Mouse (Mus musculus) layer of hippocampus, adult 18-20 months (tissue): ENCODE measurements around the gene Klhl8. TPM values are rescaled to one million over a fixed set of nuclear protein-coding genes. Genes with fewer than 3 reads are reported as not detected.
A peak's percentile ranks its signal among the peaks of the same experiment; 100 is the strongest.

Experiments used
- DNase-seq, 2 experiments: peaks; one replicate each; pipeline ENCODE4 v3.0.0; 2022; ENCODE audit warnings: low spot score in 2 of 2
- total RNA-seq, 2 experiments: library from RNA; stranded (reverse); gene quantifications; 2 replicates each; pipeline ENCODE4 v1.2.3; 2021

The Klhl8 gene
- total RNA-seq, 2 experiments from 2014 or later, result 35.2 to 35.7 TPM

GRCm38 (mm10) chr5:103846609-103847008 lies 64.5 kb downstream of the Klhl8 start:
- DNase-seq, result no peak

- DNase-seq, result no peak
These were observed 64.9 kb downstream of the Klhl8 start for GRCm38 (mm10) chr5:103846154-103846551.

GRCm38 (mm10) chr5:103845418-103846153 lies 65.5 kb downstream of the Klhl8 start:
- DNase-seq, result no peak

GRCm38 (mm10) chr5:103843938-103844337 lies 67.1 kb downstream of the Klhl8 start:
- peak in 1 of 2 experiments; percentile 64 for DNase-seq

GRCm38 (mm10) chr5:103839265-103839626 lies 71.8 kb downstream of the Klhl8 start:
- no peak for DNase-seq

GRCm38 (mm10) chr5:103838550-103839264 lies 72.4 kb downstream of the Klhl8 start:
- no peak for DNase-seq

GRCm38 (mm10) chr5:103836148-103836784 lies 74.8 kb downstream of the Klhl8 start:
- no peak for DNase-seq

- no peak for DNase-seq
These were observed 75.5 kb downstream of the Klhl8 start for GRCm38 (mm10) chr5:103835471-103836147.

GRCm38 (mm10) chr5:103830886-103831285 lies 80.2 kb downstream of the Klhl8 start:
- no peak for DNase-seq

- no peak for DNase-seq
These were observed 81.9 kb downstream of the Klhl8 start for GRCm38 (mm10) chr5:103829158-103829557.

- no peak for DNase-seq
These were observed 82.3 kb downstream of the Klhl8 start for GRCm38 (mm10) chr5:103828729-103829128.

GRCm38 (mm10) chr5:103828304-103828703 lies 82.8 kb downstream of the Klhl8 start:
- DNase-seq, result no peak

GRCm38 (mm10) chr5:103822949-103823348 lies 88.1 kb downstream of the Klhl8 start:
- no peak for DNase-seq

GRCm38 (mm10) chr5:103821500-103822298 lies 89.4 kb downstream of the Klhl8 start:
- no peak for DNase-seq

GRCm38 (mm10) chr5:103821062-103821461 lies 90.0 kb downstream of the Klhl8 start:
- no peak for DNase-seq

GRCm38 (mm10) chr5:103819674-103820073 lies 91.4 kb downstream of the Klhl8 start:
- no peak for DNase-seq

GRCm38 (mm10) chr5:103818602-103819001 lies 92.5 kb downstream of the Klhl8 start:
- DNase-seq, result no peak

- DNase-seq, result peak; percentile 61 to 89
These were observed 93.3 kb downstream of the Klhl8 start for GRCm38 (mm10) chr5:103817754-103818153.

- DNase-seq, result no peak
These were observed 94.3 kb downstream of the Klhl8 start for GRCm38 (mm10) chr5:103816718-103817117.

- no peak for DNase-seq
These were observed 95.8 kb downstream of the Klhl8 start for GRCm38 (mm10) chr5:103815249-103815617.
